Mouse (Mus musculus) intestine, postnatal 0 days (tissue): Measurements from ENCODE around the gene Tmem234. TPM values are rescaled to one million over a fixed set of nuclear protein-coding genes. Genes with fewer than 3 reads are reported as not detected.

Source experiments
- ATAC-seq: fragments of 200-750 bp; cut with Nextera tagmentation; 2 replicates; pipeline ENCODE4 v1.8.0; 2017; ENCODE audit warnings: mild to moderate bottlenecking, moderate TSS enrichment, moderate library complexity
- H3K27ac ChIP-seq: fragments of 300-500 bp; sonication (generic); 2 replicates; pipeline ENCODE4 v1.5.1; 2014; ENCODE audit warnings: mild to moderate bottlenecking, low read depth, low read length, moderate library complexity
- H3K27me3 ChIP-seq: fragments of 300-500 bp; sonication (generic); replicated peaks from 2 replicates; pipeline ENCODE4 v1.6.1; 2014; ENCODE audit warnings: low read length, mixed read lengths; ENCODE audit not compliant: control insufficient read depth, insufficient read depth
- H3K36me3 ChIP-seq: fragments of 300-500 bp; sonication (generic); 2 replicates; pipeline ENCODE4 v1.6.1; 2014; ENCODE audit warnings: mild to moderate bottlenecking, moderate library complexity; ENCODE audit not compliant: control insufficient read depth, insufficient read depth
- H3K4me1 ChIP-seq: fragments of 300-500 bp; sonication (generic); replicated peaks from 2 replicates; pipeline ENCODE4 v1.6.1; 2014; ENCODE audit warnings: antibody characterized with exemption, low read length, mixed read lengths; ENCODE audit not compliant: control insufficient read depth, insufficient read depth
- H3K4me2 ChIP-seq: fragments of 300-500 bp; sonication (generic); replicated peaks from 2 replicates; pipeline ENCODE4 v1.6.1; 2014; ENCODE audit warnings: low read depth, mild to moderate bottlenecking, moderate library complexity
- H3K4me3 ChIP-seq: fragments of 300-500 bp; sonication (generic); 2 replicates; pipeline ENCODE4 v1.5.1; 2014; ENCODE audit warnings: low read depth, low read length
- H3K9ac ChIP-seq: fragments of 300-500 bp; sonication (generic); 2 replicates; pipeline ENCODE4 v1.6.1; 2014; ENCODE audit warnings: mild to moderate bottlenecking, low read depth, low read length
- H3K9me3 ChIP-seq: fragments of 300-500 bp; sonication (generic); 2 replicates; pipeline ENCODE4 v1.6.1; 2016; ENCODE audit warnings: mixed run types; ENCODE audit not compliant: control insufficient read depth
- CTCF ChIP-seq: sonication (generic); IDR thresholded peaks from 2 replicates; pipeline ENCODE4 v1.5.1; 2016; ENCODE audit warnings: low read depth, mild to moderate bottlenecking, control low read depth, antibody characterized with exemption, moderate library complexity
- WGBS: fragments of 180-500 bp; shearing (Covaris S2); extraction: QIAGEN DNeasy Blood & Tissue Kit; methylation state at CpG from one replicate; pipeline ENCODE4 v1.1.7; 2014; 5-methylcytosine and 5-hydroxymethylcytosine counted together
- polyA plus RNA-seq: library from polyadenylated mRNA; unstranded; fragments of >200 nt; fragmentation: Nextera tagmentation; extraction: Ambion mirVana; gene quantifications from 2 replicates; pipeline ENCODE4 v1.2.1, GENCODE M21; 2015

The Tmem234 gene
- polyA plus RNA-seq, 1 experiment from 2014 or later = 135 TPM

DNA sequence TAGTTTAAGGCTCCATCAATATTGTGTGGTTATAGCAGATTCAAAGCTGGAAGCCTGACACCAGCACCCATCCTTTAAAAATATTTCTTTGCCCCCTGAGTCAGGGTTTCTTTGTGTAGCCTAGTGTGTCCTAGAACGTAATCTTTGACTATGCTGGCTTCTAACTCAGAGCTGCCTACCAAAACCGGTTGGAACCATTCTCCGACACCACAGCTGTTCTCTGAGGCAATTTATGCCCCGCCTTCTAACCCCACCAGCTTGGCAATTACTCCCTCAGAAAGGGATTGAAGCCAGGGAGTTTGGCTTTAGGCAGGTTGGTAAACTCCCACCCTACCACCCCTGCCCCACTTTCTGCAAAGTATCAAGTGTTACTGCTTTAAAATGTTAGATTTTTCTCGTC, 41.3 kb downstream of the Tmem234 start:
- Histone ChIP-seq H3K4me3 (no peak overlapping the region), H3K36me3 (peaks cover 39% of the 10 kb centered on the region), H3K27me3 (no peaks in the 10 kb centered on the region), H3K4me2 (peak overlapping the region; percentile 73; the same call in 1 of the 2 replicates), H3K9ac (no peak overlapping the region), H3K9me3 (no peaks in the 10 kb centered on the region), H3K27ac (no peak overlapping the region), H3K4me1 (peaks cover 6% of the 10 kb centered on the region; the same call in 1 of the 2 replicates)
- ATAC-seq = no peak
- 39% methylated on average over 5 of the region's 5 CpGs for WGBS
- no peak for TF ChIP-seq CTCF

DNA sequence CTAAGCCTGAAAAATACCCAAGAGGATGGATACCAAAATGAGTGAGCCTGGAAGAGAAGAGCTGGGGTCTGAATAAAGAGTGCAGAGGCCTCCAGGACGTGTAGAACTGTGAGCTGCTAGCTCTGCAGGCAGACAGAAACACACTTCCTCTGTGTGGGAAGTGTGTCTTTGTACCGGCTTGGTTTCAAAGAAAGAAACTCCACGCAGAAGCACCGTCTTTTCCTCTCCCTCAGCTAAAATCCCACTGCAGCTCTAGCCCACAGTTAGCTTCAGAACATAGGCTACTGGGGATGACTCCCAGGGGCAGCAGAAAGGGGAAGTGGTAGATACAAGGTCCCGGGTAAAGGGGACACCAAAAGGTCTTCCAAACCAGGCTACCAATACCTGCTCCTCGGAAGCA, 44.7 kb downstream of the Tmem234 start:
- H3K36me3 ChIP-seq = peaks cover 52% of the 10 kb centered on the region
- no peak overlapping the region for H3K4me2 ChIP-seq
- H3K4me1 ChIP-seq = no peaks in the 10 kb centered on the region
- no peaks in the 10 kb centered on the region for H3K9me3 ChIP-seq
- no peaks in the 10 kb centered on the region for H3K27me3 ChIP-seq
- no peak overlapping the region for H3K4me3 ChIP-seq
- no peak for ATAC-seq
- no peak for TF ChIP-seq CTCF
- WGBS = 84% methylated on average over 6 of the region's 6 CpGs
- H3K27ac ChIP-seq = no peak overlapping the region
- H3K9ac ChIP-seq = no peak overlapping the region

DNA sequence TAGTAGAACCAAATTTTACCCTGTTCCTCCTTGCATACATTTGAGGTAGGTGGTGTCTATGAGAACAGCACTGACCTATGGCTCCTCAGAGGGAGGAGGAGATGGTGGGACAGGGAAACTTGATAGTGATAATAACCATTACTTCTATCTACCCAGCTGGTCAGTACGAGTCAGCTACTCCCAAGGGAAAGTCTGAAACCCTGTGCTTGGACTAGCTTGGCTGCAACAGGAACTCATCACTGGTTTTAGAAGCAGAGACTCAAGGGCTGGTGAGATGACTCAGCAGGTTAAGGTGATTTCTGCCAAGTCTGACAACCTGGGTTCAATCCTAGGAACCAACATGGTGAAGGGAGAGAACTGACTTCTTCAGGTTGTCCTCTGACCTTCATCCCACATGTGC, 48.2 kb downstream of the Tmem234 start:
- no peak for TF ChIP-seq CTCF
- 76% methylated on average over 1 of the region's 1 CpGs for WGBS
- Histone ChIP-seq H3K4me3 (no peak overlapping the region), H3K36me3 (peaks cover 82% of the 10 kb centered on the region), H3K4me2 (no peak overlapping the region), H3K27ac (no peak overlapping the region), H3K9me3 (no peaks in the 10 kb centered on the region), H3K4me1 (no peaks in the 10 kb centered on the region), H3K27me3 (no peaks in the 10 kb centered on the region), H3K9ac (no peak overlapping the region)
- no peak for ATAC-seq

DNA sequence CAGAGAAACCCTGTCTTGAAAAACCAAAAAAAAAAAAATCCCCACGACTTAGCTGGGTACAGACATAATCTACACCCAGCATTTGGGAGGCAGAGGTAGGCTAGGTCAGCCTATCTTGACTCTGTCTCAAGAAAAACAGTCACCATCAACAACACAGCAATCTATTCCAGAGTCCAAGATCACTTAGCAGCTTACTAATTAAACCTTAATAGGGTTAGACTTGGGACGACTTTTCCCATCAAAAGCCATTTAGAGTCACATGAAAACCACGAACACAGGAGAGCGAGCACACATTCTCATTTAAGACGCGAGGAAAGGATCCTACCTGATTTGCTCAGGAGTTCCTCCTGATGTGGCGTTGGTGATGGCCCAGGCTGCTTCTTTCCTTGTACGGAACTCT, 49.9 kb downstream of the Tmem234 start:
- no peak for TF ChIP-seq CTCF
- peaks cover 94% of the 10 kb centered on the region for H3K36me3 ChIP-seq
- H3K27me3 ChIP-seq = no peaks in the 10 kb centered on the region
- H3K4me2 ChIP-seq = no peak overlapping the region
- no peak for ATAC-seq
- H3K4me1 ChIP-seq = no peaks in the 10 kb centered on the region
- H3K27ac ChIP-seq = no peak overlapping the region
- H3K9me3 ChIP-seq = no peaks in the 10 kb centered on the region
- no peak overlapping the region for H3K4me3 ChIP-seq
- H3K9ac ChIP-seq = no peak overlapping the region
- WGBS = 91% methylated on average over 8 of the region's 8 CpGs

DNA sequence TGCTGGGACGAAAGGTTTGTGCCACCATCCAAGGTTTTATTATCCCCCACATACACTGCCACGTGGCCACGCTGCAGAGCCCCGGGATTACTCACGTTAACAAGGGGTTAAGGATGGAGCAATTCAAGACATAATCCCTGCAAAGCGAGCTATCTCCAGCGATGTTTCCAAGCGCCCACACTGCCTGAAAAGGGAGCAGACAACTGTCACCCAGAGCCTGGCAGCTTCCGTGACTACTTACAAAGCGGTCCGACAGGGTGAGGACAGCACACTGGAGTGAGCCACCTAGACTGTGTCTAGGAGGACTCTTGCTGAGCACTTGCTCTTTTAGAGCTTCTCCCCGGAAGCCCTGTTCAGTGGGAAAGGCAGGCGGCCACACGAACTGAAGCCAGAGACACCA, 54.3 kb downstream of the Tmem234 start:
- Histone ChIP-seq H3K36me3 (peaks cover 90% of the 10 kb centered on the region), H3K27ac (no peak overlapping the region), H3K9ac (no peak overlapping the region), H3K4me2 (no peak overlapping the region), H3K4me1 (no peaks in the 10 kb centered on the region), H3K27me3 (no peaks in the 10 kb centered on the region), H3K9me3 (no peaks in the 10 kb centered on the region), H3K4me3 (no peak overlapping the region)
- WGBS = 82% methylated on average over 14 of the region's 14 CpGs
- no peak for ATAC-seq
- no peak for TF ChIP-seq CTCF

DNA sequence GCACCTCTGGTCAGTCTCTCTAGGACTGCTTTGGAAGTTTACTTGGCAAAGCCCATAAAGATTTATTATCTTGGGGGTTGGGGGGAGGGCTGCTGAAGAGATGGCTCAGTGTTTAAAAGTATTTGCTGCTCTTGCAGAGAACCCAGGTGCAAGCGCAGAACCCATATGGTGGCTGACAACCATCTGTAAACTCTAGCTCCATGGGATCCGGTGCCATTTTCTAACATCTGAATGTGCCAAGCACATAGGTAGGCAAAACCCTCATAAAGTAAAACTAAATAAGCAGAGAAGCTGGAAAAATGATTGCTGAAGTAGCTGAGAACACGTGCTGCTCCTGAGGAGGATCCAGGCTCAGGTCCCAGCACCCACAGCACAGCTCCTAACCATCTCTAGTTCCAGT, 61.1 kb downstream of the Tmem234 start:
- Histone ChIP-seq H3K9me3 (no peaks in the 10 kb centered on the region), H3K36me3 (peaks cover 44% of the 10 kb centered on the region), H3K9ac (no peak overlapping the region), H3K4me1 (no peaks in the 10 kb centered on the region), H3K27ac (no peak overlapping the region), H3K27me3 (no peaks in the 10 kb centered on the region), H3K4me3 (no peak overlapping the region), H3K4me2 (no peak overlapping the region)
- no peak for TF ChIP-seq CTCF
- 55% methylated on average over 3 of the region's 3 CpGs for WGBS
- no peak for ATAC-seq

DNA sequence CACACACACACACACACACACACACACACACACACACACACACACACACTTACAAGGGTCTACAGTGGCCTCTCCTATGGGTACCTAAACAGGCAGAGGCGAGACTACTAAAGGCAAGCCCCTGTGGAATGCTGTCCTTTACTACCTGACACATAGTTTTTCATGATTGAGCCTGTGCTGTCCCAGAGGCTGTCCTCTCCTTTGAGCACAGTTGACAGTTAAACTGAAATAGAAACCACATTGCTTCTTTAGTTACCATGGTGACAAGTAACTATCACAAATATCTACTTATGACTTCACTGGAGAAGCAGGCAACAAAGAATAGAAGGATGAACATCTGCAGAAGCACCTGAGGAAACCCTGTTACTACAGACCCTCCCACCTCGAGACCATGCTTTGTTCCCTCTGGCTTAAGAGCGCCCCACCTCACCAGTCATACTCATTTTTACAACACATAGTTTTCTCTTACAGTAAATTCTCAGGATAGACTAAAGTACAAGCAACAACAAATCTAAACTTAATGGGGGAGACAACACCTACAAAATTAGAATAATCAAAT, 61.9 kb downstream of the Tmem234 start:
- Histone ChIP-seq H3K4me1 (no peaks in the 10 kb centered on the region), H3K27me3 (no peaks in the 10 kb centered on the region), H3K4me3 (no peak overlapping the region), H3K9me3 (no peaks in the 10 kb centered on the region), H3K36me3 (peaks cover 36% of the 10 kb centered on the region), H3K27ac (no peak overlapping the region), H3K9ac (no peak overlapping the region), H3K4me2 (no peak overlapping the region)
- WGBS = 64% methylated on average over 3 of the region's 3 CpGs
- no peak for TF ChIP-seq CTCF
- no peak for ATAC-seq
